Mouse (Mus musculus) neural tube, embryonic 14.5 days (tissue): ENCODE results near the gene Memo1. TPM values are rescaled to one million over a fixed set of nuclear protein-coding genes. Genes with fewer than 3 reads are reported as not detected.
"Not testable (repeated sequence)": the region's sequence is repeated elsewhere in the genome, so short reads cannot be mapped to it uniquely, and the experiment has no call there.

Source experiments
- ATAC-seq: fragments of 200-750 bp; cut with Nextera tagmentation; 2 replicates; pipeline ENCODE4 v1.8.0; 2017; ENCODE audit warnings: low read depth, mild to moderate bottlenecking, moderate TSS enrichment, moderate library complexity
- H3K27ac ChIP-seq: fragments of 300-500 bp; sonication (generic); 2 replicates; pipeline ENCODE4 v1.5.1; 2014; ENCODE audit warnings: low read depth, mild to moderate bottlenecking, control low read depth, low read length, moderate library complexity, mixed read lengths
- H3K27me3 ChIP-seq: fragments of 300-500 bp; sonication (generic); 2 replicates; pipeline ENCODE4 v1.6.1; 2014; ENCODE audit warnings: low read length; ENCODE audit not compliant: control insufficient read depth, insufficient read depth
- H3K36me3 ChIP-seq: fragments of 300-500 bp; sonication (generic); 2 replicates; pipeline ENCODE4 v1.6.1; 2014; ENCODE audit warnings: low read length, mixed read lengths; ENCODE audit not compliant: control insufficient read depth, insufficient read depth
- H3K4me1 ChIP-seq: fragments of 300-500 bp; sonication (generic); 2 replicates; pipeline ENCODE4 v1.6.1; 2014; ENCODE audit warnings: low read length; ENCODE audit not compliant: control insufficient read depth, insufficient read depth
- H3K4me2 ChIP-seq: fragments of 300-500 bp; sonication (generic); 2 replicates; pipeline ENCODE4 v1.6.1; 2014; ENCODE audit warnings: mild to moderate bottlenecking, low read depth, low read length, control low read depth
- H3K4me3 ChIP-seq: fragments of 300-500 bp; sonication (generic); 2 replicates; pipeline ENCODE4 v1.5.1; 2014; ENCODE audit warnings: low read depth, low read length, control low read depth, mixed read lengths
- H3K9ac ChIP-seq: fragments of 300-500 bp; sonication (generic); replicated peaks from 2 replicates; pipeline ENCODE4 v1.6.1; 2014; ENCODE audit warnings: low read depth, mild to moderate bottlenecking, control low read depth, low read length, mixed read lengths
- H3K9me3 ChIP-seq: fragments of 300-500 bp; sonication (generic); 2 replicates; pipeline ENCODE4 v1.6.1; 2016; ENCODE audit warnings: low read length; ENCODE audit not compliant: control insufficient read depth
- WGBS: fragments of 180-500 bp; shearing (Covaris S2); extraction: QIAGEN DNeasy Blood & Tissue Kit; methylation state at CpG from one replicate; pipeline ENCODE4 v1.1.7; 2014; 5-methylcytosine and 5-hydroxymethylcytosine counted together
- polyA plus RNA-seq: library from polyadenylated mRNA; unstranded; fragments of >200 nt; fragmentation: Nextera tagmentation; extraction: Ambion mirVana; gene quantifications from 2 replicates; pipeline ENCODE4 v1.2.1, GENCODE M21; 2014

The Memo1 gene
- polyA plus RNA-seq, 1 experiment from 2014 or later: 65.8 TPM

DNA sequence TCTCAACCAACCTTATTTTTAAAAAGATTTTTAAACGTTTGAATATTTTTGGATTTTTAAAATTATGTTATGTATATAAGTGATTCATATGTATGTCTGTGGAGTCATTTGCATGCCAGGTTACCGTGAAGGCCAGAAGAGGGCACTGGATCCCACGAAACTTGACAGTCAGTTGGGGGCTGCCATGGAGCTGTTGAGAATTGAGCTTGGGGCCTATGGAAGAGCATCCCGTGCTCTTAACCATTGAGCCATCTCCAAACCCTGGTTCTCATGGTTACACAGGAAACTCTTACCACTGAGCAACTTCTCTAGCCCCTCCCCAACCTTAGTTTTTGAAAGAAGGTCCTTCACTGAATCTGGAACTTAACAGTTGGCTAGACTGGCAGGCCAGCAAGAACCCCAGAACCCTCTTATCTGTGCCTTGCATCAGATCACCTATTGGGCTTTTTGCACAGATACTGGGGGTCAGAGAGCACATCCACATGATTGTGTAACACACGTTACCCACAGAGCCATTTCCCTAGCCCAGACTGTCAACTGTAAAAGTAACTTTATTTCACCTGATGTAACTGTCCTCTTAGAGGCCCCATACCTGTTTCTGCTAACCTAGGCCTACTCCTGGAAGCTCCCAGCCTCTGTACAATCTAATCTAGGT is 27.2 kb upstream of the Memo1 start:
- Histone ChIP-seq H3K4me1 (no peaks in the 10 kb centered on the region), H3K36me3 (no peaks in the 10 kb centered on the region), H3K9me3 (no peaks in the 10 kb centered on the region), H3K27ac (no peak overlapping the region), H3K4me3 (no peak overlapping the region), H3K27me3 (no peaks in the 10 kb centered on the region), H3K9ac (no peak overlapping the region), H3K4me2 (no peak overlapping the region)
- ATAC-seq: no peak
- 51% methylated on average over 5 of the region's 5 CpGs for WGBS

DNA sequence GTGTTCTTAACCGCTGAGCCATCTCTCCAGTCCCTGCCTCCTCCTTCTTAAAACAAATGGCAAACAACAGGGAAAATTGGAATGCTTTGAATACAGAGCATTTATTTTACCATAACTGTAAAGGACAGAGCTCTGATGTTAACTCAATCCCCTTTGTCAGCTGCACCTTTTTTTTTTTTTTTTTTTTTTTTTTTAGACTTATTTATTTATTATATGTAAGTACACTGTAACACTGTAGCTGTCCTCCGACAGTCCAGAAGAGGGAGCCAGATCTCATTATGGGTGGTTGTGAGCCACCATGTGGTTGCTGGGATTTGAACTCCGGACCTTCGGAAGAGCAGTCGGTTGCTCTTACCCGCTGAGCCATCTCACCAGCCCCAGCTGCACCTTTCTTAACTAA is 23.4 kb upstream of the Memo1 start:
- Histone ChIP-seq H3K9me3 (no peaks in the 10 kb centered on the region), H3K27me3 (no peaks in the 10 kb centered on the region), H3K4me1 (peaks cover 11% of the 10 kb centered on the region), H3K9ac (no peak overlapping the region), H3K27ac (no peak overlapping the region), H3K36me3 (no peaks in the 10 kb centered on the region; the same call in 1 of the 2 replicates), H3K4me3 (no peak overlapping the region), H3K4me2 (no peak overlapping the region)
- WGBS: 93% methylated on average over 6 of the region's 6 CpGs
- no peak for ATAC-seq

DNA sequence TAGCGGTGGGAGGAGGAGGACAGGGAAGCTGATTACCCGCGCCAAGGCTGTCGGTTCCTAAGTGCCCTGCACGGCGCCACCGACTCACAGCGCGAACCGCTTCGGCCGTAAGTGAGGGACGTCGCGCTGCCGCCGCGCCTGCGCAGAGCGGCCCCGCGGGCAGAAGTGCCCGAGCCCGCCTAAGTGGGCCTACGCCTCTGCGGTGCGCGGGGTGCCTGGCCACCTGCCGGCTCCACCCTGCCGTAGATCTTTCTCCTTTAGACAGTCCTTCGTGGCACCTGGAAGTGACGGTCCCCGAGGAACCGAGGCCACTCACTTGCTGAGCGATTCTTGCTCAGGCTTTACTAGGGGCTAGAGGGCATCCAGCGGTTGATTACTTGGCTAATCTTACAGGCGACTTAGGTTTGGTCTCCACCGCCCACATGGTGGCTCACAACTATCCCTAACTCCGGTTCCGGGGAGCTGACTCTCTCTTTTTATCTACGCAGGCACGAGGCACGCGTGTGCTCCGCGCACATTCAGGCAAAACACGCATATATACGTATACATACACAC is 21.1 kb upstream of the Memo1 start:
- peak; percentile 97 for ATAC-seq
- Histone ChIP-seq H3K27me3 (no peaks in the 10 kb centered on the region), H3K4me2 (peak overlapping the region; percentile 84), H3K36me3 (no peaks in the 10 kb centered on the region; the same call in 1 of the 2 replicates), H3K9ac (peak overlapping the region; percentile 72), H3K4me3 (peak overlapping the region; percentile 71), H3K27ac (peak overlapping the region; percentile 72), H3K4me1 (peaks cover 11% of the 10 kb centered on the region), H3K9me3 (no peaks in the 10 kb centered on the region)
- 0% methylated on average over 45 of the region's 48 CpGs for WGBS

DNA sequence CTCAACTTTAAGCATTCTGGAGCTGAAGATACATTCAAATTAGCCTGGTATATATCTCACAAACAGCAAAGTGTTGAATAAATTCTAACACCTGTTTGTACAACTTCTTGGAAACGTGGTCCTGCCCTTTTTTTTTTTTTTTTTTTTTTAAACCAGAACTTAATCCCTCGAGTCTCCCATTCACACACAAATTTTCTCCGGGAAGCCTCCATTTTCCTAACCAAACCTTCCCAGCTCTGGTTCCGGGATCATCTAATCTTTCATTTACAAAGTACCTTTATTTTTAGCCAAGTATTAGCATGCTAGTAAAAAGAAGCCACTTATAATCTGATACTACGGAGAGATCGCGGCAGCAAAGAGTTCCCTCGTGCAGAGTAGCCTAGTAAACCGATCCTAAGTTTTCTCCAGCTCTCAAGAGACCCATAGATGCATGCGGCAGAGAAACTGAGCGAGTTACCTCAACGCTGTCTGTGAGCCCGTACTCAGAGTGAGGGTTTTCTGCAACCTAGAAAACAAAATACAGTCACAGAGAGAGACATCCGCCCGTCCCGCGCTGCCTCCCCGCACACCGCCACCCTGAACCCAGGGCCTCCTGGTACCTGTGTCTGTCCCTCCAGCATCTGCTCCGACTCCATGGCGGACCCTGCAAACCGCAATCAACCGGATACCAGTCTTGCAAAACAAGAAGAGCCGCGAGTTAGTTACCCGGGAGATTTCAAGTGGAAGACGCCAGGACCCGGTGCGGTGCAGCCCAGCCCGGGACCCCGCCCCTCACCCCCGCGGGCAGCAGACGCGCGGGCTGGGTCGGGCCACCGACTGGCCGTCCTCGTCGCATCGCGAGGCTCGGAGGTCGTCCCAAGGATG is 20.4 kb upstream of the Memo1 start:
- WGBS: under 1% methylated on average over 43 of the region's 45 CpGs
- ATAC-seq: no peak; the same call in none of the 2 replicates
- H3K9ac ChIP-seq: peak overlapping the region; percentile 72
- H3K9me3 ChIP-seq: no peaks in the 10 kb centered on the region
- H3K4me2 ChIP-seq: peak overlapping the region; percentile 84
- H3K4me1 ChIP-seq: peaks cover 11% of the 10 kb centered on the region
- H3K27me3 ChIP-seq: no peaks in the 10 kb centered on the region
- no peaks in the 10 kb centered on the region; the same call in 1 of the 2 replicates for H3K36me3 ChIP-seq
- peak overlapping the region; percentile 72 for H3K27ac ChIP-seq
- H3K4me3 ChIP-seq: peak overlapping the region; percentile 71

DNA sequence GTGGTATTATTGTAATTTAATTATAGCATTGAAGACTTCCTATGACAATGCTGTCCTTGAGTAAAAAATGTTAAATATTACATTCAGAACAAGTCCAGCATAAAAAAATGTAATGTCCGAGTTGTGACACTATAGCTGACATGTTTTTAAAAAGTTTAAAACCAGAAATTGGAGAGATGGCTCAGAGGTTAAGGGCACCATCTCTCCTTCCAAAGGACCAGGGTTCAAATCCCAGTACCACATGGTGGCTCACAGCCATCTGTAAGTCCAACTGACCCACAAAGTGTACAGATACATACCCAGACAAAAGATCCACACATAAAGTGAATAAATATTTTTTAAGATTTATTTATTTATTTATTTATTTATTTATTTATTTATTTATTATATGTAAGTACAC is 10.7 kb upstream of the Memo1 start:
- no peaks in the 10 kb centered on the region for H3K9me3 ChIP-seq
- WGBS: 90% methylated on average over 1 of the region's 1 CpGs
- no peaks in the 10 kb centered on the region for H3K36me3 ChIP-seq
- H3K27me3 ChIP-seq: no peaks in the 10 kb centered on the region
- no peak overlapping the region for H3K9ac ChIP-seq
- no peak overlapping the region for H3K4me3 ChIP-seq
- H3K27ac ChIP-seq: no peak overlapping the region
- ATAC-seq: no peak
- H3K4me2 ChIP-seq: no peak overlapping the region
- H3K4me1 ChIP-seq: no peaks in the 10 kb centered on the region

DNA sequence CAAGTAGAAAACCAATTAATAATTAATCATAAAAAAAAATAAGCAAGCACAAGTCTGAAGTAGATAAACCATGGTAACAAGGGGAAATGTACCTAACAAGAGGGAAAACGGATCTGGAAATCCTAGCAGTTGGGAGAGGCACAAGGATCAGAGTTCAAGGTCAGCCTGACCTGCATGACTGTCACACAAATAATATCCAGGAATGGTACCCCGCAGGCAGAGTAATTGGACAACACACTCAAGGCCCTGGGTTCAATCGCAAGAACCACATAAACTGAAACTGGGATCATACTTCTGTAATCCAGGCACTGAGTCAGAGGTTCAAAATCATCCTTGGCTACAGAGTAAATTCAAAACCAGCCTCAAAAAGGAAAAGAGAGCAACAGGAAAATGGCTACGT is 10.3 kb upstream of the Memo1 start:
- H3K27ac ChIP-seq: no peak overlapping the region
- H3K9me3 ChIP-seq: no peaks in the 10 kb centered on the region
- H3K4me2 ChIP-seq: no peak overlapping the region
- H3K4me3 ChIP-seq: no peak overlapping the region
- no peaks in the 10 kb centered on the region for H3K36me3 ChIP-seq
- H3K4me1 ChIP-seq: no peaks in the 10 kb centered on the region
- no peak overlapping the region for H3K9ac ChIP-seq
- H3K27me3 ChIP-seq: no peaks in the 10 kb centered on the region
- ATAC-seq: no peak
- 95% methylated on average over 4 of the region's 4 CpGs for WGBS

DNA sequence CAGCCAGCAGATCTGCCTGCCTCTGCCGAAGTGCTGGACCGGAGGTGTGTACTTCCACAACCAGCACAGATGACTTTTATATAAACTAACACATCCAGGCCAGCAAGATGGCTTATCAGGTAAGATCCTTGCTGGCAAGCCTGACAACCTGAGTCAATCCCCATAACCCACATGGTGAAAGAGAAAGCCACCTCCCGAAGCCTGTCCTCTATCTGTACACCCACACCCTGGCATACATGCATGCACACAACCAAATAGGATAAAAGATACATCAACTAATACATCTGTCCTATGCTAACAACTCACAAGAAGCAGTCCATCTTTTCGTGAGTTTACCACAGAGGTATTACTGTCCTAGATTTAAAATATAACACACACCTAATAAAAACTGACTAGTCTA is 8.7 kb upstream of the Memo1 start:
- H3K27ac ChIP-seq: no peak overlapping the region
- no peak overlapping the region for H3K4me3 ChIP-seq
- H3K9ac ChIP-seq: no peak overlapping the region
- no peaks in the 10 kb centered on the region for H3K9me3 ChIP-seq
- no peak overlapping the region for H3K4me2 ChIP-seq
- WGBS: 98% methylated on average over 4 of the region's 4 CpGs
- no peaks in the 10 kb centered on the region for H3K27me3 ChIP-seq
- ATAC-seq: no peak
- H3K4me1 ChIP-seq: no peaks in the 10 kb centered on the region
- no peaks in the 10 kb centered on the region; the same call in 1 of the 2 replicates for H3K36me3 ChIP-seq

DNA sequence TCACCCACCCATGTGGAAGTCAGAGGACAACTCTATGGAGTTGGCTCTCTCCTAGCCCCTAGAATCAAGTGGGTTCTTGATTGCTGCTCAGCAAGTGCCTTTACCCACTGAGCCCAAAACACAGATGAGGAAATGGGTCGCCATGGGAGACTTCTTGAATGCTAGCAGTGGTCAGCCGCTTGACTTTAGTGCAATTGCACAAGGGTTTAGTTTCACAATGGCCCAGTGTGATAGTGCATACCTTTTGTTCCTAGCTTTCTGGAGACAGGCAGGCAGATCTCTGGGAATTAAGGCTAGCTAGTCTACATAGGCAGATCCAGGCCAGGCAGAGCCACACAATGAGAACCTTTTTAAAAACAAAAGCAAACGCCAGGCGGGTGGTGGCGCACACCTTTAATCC is 4.8 kb upstream of the Memo1 start:
- H3K27me3 ChIP-seq: no peaks in the 10 kb centered on the region
- no peak overlapping the region for H3K27ac ChIP-seq
- no peak overlapping the region for H3K4me2 ChIP-seq
- H3K9me3 ChIP-seq: no peaks in the 10 kb centered on the region
- ATAC-seq: no peak
- H3K4me3 ChIP-seq: no peak overlapping the region
- no peaks in the 10 kb centered on the region; the same call in 1 of the 2 replicates for H3K36me3 ChIP-seq
- no peak overlapping the region for H3K9ac ChIP-seq
- no peaks in the 10 kb centered on the region for H3K4me1 ChIP-seq
- 86% methylated on average over 5 of the region's 5 CpGs for WGBS

DNA sequence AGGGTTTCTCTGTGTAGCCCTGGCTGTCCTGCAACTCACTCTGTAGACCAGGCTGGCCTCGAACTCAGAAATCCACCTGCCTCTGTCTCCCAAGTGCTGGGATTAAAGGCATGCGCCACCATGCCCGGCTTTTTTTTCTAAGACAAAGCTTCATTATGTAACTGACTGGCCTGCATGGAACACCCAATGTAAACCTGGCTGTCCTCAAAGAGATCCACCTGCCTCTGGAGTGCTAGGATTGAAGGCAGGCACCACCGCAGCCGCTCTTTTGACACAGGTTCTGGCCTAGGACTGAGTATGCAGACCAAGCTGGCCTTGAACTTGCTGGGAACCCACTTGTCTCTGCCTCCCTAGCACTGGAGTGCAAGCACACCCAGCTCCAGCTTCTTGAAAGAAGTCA is 1.7 kb upstream of the Memo1 start:
- H3K27me3 ChIP-seq, H3K4me2 ChIP-seq, H3K4me3 ChIP-seq, H3K27ac ChIP-seq, ATAC-seq, H3K9ac ChIP-seq, H3K36me3 ChIP-seq, H3K9me3 ChIP-seq: not testable (repeated sequence)
- H3K4me1 ChIP-seq: peaks cover 12% of the 10 kb centered on the region
- WGBS: 95% methylated on average over 5 of the region's 5 CpGs
